Mouse (Mus musculus) spleen, postnatal 10 days (tissue): ENCODE results near the gene Vopp1.

ENCODE experiments used
- DNase-seq, 2 experiments: peaks; one replicate each; pipeline ENCODE4 v3.0.0; 2021 to 2022; ENCODE audit warnings: low spot score in 2 of 2

Vopp1 gene

GRCm38 (mm10) chr6:57784251-57784650, 40.7 kb downstream of the Vopp1 start:
- no peak for DNase-seq

DNA sequence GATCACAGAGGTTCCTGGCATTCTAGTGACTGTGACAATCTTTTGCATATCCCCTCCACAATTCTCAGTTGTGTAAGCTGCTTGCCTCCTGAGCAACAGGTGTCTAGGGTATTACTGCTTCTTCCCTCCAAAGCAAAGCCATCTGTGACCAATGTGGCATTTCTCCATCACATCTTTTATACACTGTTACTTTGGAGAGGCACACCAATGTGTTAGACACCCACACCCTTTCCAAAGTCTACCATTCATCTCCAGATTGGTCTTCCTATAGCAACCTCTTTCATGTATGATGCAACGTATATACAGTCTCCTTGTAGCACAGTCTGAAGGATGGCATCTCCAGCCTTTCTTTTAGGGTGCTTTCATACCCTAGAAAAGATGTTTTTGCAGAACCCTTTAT, 42.3 kb downstream of the Vopp1 start:
- DNase-seq: no peak

- no peak for DNase-seq
These were observed 44.6 kb downstream of the Vopp1 start for GRCm38 (mm10) chr6:57780359-57780758.

- no peak for DNase-seq
These were observed 51.2 kb downstream of the Vopp1 start for GRCm38 (mm10) chr6:57773792-57774191.

DNA sequence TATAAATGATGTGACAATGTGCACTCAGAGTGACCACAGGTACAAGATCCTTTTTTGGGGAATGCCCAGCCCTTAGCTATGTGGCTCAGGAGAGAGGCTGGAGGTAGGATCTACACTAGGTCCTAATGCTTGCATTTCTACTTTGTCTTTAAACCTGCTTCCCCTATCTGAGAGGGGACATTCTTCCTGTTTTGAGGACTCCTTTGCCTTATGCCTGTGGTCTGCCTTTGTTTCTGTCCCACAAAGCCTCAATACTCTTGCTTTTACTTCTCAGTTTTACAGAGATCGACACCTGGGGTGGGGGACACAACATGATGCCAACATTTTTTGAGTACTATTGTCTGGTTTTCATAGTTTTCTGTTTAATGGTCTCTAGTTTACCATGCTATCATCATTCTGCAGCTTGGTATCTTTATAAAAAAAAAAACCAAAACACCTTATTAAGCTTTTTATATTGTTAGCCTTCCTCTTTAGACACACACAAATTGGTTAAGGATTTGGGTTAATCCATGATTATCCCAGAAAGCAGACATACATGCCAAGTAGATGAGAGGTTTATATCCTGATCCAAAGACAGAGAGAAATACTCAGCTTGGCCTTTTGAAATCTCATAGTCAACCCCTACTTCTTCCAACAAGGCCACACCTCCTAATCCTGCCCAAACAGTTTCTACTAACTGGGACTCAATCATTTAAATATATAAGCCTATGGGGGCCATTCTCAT, 54.3 kb downstream of the Vopp1 start:
- DNase-seq: no peak

- DNase-seq: no peak
These were observed 55.9 kb downstream of the Vopp1 start for GRCm38 (mm10) chr6:57768948-57769525.

- peak; percentile 57 to 69 for DNase-seq
These were observed 57.7 kb downstream of the Vopp1 start for GRCm38 (mm10) chr6:57767112-57767868.

- DNase-seq: peak in 1 of 2 experiments; percentile 59
These were observed 58.7 kb downstream of the Vopp1 start for GRCm38 (mm10) chr6:57766287-57766686.

DNA sequence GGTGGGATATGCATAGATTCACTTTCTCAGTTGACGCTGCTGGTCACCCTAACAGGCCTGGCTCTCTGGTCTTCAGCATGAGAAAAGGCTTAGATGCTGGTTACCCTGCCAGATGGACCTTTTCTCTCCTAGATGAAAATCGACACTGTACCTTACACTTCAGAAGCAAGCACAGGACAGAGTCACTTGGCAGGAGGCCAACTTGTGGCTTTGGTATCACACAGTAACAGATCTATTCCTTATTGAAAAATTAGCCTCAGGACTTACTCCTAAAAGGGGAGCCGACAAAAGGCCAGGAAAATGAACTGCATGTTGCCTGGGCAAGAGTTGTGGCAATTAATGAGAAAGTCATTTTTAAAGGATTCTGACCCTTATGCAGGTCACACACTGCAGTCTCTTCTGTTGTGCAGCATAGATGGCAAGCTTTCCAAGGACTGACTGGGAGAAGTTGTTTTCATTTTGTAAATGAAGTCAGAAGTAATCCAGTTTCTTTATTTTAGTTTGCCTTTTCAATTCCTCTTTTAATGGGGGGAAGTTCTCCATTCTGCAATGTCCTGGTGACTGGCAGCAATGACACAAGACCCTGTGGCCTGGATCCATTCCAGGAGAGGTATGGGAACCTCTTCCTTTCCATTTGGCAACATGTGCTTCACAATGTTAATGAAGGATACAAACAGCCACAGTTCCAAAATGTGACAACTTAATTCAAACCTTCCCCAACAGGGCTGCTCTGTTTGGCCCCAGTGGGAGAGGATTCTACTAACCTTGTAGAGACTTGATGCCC, 59.7 kb downstream of the Vopp1 start:
- peak; percentile 63 to 73 for DNase-seq

- DNase-seq: no peak
These were observed 61.9 kb downstream of the Vopp1 start for GRCm38 (mm10) chr6:57763054-57763453.

DNA sequence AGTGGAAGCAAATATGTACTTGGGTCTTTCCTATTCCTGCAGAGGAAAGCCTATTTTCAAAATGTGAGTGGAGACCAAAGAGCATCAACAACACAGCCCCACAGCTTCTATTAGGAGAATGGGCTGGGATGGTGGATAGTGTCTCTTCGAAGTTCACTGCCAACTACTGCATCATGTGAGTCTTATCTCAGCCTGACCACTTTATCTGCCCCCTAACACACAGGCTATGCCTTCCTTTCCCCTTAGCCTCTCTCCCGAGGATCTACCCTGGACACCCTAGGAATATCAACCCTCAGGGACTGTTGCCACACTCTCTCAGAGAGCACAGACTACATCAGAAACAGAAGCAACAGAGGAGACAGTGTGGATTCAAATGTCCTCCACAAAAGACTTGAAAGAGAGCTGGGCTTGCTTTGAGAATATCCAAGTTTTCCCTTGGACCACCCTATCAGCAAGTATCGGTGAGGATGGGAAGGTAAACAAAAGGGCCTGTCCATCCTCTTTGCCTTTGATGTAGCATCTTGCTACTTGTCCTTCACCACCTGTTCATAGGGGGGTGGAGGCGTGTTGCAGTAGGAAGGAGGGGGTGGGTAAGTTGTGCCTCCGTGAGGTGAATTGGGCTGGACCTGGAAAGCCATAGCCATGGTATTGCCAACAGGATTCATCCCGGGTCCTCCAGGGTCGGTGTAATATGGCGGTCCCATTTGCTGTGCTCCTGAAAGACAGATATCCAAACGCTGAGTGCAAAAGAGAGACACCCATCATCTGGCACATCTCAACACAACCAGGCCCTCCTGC, 70.8 kb downstream of the Vopp1 start:
- no peak for DNase-seq

DNA sequence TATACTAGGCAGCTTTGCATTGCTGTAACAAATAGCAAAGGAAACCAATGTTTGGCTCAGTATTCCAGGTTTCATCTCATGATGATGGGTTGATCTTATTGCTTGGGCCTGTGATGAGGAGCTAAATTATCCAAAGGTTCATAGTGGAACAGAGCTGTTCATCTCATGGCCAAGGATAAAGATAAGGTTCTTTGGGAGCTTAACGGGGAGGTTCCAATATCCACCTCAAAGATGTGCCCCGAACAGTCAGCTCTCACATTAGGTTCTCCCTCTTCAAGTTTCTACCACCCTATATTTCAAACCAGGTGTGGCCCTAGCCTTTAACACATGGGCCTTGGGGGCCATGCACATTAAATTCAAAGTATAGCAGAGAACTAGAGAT, 79.2 kb downstream of the Vopp1 start:
- DNase-seq: no peak

DNA sequence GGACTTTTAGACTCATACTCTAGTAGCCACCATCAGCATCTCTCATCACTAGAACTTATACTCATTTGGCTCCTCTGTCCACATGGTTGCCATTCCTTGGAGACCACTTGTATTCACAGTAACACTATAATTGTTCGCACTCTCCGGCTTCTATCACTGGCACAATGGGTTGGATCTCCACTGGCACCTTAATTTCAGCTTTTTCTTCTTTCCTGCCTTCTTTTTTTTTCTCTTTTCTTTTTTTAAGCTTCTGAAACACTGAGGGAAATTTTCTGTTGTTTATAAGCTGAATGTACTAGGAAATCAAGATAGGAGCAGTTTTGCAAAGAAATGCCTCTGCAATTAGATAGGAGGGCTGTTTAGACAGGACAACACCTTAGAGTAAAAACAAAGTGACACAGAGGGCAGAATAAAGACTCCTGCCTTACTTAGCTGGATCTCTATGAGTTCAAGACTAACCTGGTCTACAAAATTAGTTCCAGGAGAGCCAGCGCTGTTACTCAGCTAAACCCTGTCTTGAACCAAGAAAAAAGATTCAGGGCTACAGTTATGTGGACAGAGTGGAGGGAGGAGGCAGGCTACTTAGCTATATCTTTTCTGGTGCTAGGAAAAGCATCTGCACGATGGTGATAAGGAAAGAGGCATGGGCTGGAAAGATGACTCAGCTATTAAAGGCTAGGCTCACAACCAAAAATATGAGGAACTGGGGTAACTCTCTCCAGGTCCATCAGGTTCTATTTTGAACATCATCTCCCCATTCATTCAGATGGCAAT, 79.8 kb downstream of the Vopp1 start:
- peak in 1 of 2 experiments; percentile 55 for DNase-seq

DNA sequence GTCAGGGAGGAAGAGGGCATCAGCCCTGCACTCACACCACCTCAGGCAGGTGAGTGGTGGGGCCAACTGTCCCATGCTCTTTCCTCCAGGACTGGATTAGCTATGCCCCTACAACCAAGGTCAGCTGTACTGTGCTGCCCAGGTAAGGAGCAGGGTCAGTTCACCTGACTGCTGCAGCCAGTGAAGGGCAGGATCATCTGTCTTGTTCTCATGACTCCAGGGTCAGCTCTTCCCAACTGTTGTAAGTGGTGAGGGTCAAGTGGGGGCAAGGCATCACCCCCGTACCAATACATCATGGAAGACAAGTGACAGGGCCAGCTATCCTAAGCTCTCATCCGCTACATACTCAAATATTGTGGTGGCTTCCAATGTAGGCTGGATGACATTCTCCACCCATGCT, 80.8 kb downstream of the Vopp1 start:
- DNase-seq: no peak

DNA sequence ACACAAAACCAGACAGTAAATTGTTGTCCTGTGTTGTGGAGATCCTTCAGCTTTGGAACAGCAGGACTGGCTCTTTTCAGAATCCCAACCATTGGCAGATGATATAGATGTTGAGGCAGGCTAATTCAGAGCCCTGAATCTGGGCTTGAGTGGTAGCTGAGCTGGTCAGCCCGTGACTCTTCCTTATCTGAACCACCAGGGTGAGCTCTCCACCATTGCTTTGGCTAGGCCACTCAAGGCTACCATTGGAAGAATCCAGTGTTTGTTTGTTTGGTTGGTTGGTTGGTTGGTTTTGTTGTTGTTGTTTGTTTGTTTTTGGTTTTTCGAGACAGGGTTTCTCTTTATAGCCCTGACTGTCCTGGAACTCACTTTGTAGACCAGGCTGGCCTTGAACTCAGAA, 81.6 kb downstream of the Vopp1 start:
- DNase-seq: peak in 1 of 2 experiments; percentile 63

DNA sequence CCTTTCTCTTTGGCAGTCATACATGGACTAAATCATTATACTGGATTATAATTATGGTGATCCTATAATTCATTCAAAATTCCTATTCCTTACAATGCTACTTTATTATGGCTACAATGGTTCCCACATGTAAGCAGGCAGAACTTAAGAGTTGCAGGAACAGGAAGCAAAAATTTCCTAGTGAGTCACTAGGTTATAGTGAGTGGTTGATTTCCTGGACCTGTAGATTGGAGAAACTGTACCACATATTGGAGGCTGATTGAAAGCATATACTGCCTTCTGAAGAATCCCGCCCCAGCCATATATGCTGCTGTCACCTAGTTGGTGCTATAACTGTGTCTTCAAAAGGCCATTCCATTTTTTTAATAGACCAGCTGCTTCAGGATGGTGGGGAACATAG, 82.2 kb downstream of the Vopp1 start:
- no peak for DNase-seq

- DNase-seq: no peak
These were observed 103.6 kb downstream of the Vopp1 start for GRCm38 (mm10) chr6:57721347-57721746.

- no peak for DNase-seq
These were observed 113.2 kb downstream of the Vopp1 start for GRCm38 (mm10) chr6:57711726-57712125.

DNA sequence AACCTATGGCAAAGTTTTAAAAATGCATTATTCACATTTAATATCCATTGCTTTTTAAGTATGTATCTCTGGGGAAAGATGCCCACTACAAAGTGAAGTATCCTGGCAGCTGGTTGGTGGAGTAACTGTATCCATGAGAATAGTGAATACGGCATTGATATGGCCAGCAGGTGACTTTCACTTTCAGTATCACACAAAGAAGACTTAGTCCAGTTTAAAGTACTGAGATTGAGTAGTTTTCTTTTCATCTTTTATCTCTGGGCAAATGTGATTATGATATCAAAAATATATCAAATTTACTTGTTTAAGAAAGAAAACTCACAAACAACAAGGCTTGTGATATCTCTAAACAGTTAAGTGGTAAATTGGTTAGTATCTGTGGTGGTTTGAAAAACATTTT, 118.2 kb downstream of the Vopp1 start:
- DNase-seq: no peak

GRCm38 (mm10) chr6:57703703-57704102, 121.3 kb downstream of the Vopp1 start:
- peak; percentile 25 to 38 for DNase-seq
